Mouse (Mus musculus) heart, adult 2 months (tissue): Measurements from ENCODE around the gene Prtg. TPM values are rescaled to one million over a fixed set of nuclear protein-coding genes. Genes with fewer than 3 reads are reported as not detected.
A peak's percentile ranks its signal among the peaks of the same experiment; 100 is the strongest.

ENCODE experiments used
- DNase-seq, 2 experiments: peaks; one replicate each; pipeline ENCODE4 v3.0.0; 2021
- H3K27ac ChIP-seq: fragments of 200-600 bp; 2 replicates; pipeline ENCODE4 v1.8.1; 2022
- H3K27me3 ChIP-seq: fragments of 200-500 bp; 2 replicates; pipeline ENCODE4 v1.6.1; 2012; ENCODE audit warnings: mild to moderate bottlenecking, low read length, inconsistent platforms, mixed read lengths; ENCODE audit not compliant: control insufficient read depth, insufficient read depth
- H3K36me3 ChIP-seq: fragments of 200-500 bp; 2 replicates; pipeline ENCODE4 v1.6.1; 2012; ENCODE audit warnings: low read length, inconsistent platforms; ENCODE audit not compliant: control insufficient read depth, insufficient read depth
- H3K4me1 ChIP-seq: fragments of 200-500 bp; 2 replicates; pipeline ENCODE4 v1.6.1; 2011; ENCODE audit warnings: low read length; ENCODE audit not compliant: control insufficient read depth, insufficient read depth
- H3K4me3 ChIP-seq: fragments of 200-600 bp; 2 replicates; pipeline ENCODE4 v1.8.1; 2022
- H3K79me2 ChIP-seq: fragments of 200-500 bp; replicated peaks from 2 replicates; pipeline ENCODE4 v1.6.1; 2012; ENCODE audit warnings: mild to moderate bottlenecking, inconsistent platforms, low read length, moderate library complexity, mixed read lengths; ENCODE audit not compliant: control insufficient read depth, insufficient read depth
- H3K9ac ChIP-seq: fragments of 200-500 bp; 2 replicates; pipeline ENCODE4 v1.6.1; 2012; ENCODE audit warnings: low read depth, mild to moderate bottlenecking, control low read depth, inconsistent platforms, low read length, mixed read lengths
- CTCF ChIP-seq: fragments of 200-600 bp; IDR thresholded peaks from 2 replicates; pipeline ENCODE4 v1.8.1; 2022; ENCODE audit warnings: antibody characterized with exemption, mild to moderate bottlenecking, moderate library complexity
- EP300 ChIP-seq: fragments of 200-500 bp; IDR thresholded peaks from 2 replicates; pipeline ENCODE4 v1.6.1; 2011; ENCODE audit warnings: low read depth, low read length, control low read depth; ENCODE audit not compliant: insufficient read depth
- POLR2A ChIP-seq: fragments of 200-500 bp; IDR thresholded peaks from 2 replicates; pipeline ENCODE4 v1.6.1; 2011; ENCODE audit warnings: mild to moderate bottlenecking, low read depth, low read length, control low read depth; ENCODE audit not compliant: insufficient read depth
- WGBS: fragments of 180-500 bp; shearing (Covaris S2); methylation state at CpG from one replicate; pipeline ENCODE4 v1.1.7; 2018; 5-methylcytosine and 5-hydroxymethylcytosine counted together
- intact Hi-C: fragments of 180-260 bp; cut with DNase I; formaldehyde crosslinking; loops from one replicate; pipeline ENCODE4 v1.15.1; 2025
- polyA plus RNA-seq: library from polyadenylated mRNA; depleted of rRNA; stranded (reverse); fragments of >200 nt; gene quantifications from 2 replicates; pipeline ENCODE4 v1.2.3, GENCODE M21; 2012
- total RNA-seq, 2 experiments: library from RNA; stranded (reverse); gene quantifications; 2 replicates each; pipeline ENCODE4 v1.2.3; 2021

Gene Prtg
- total and polyA plus RNA-seq, 3 experiments, result 0.02 to 0.27 (median 0.05) TPM

GRCm38 (mm10) chr9:72879601-72880000 lies 72.9 kb downstream of the Prtg start:
- H3K27ac ChIP-seq, result no peak overlapping the region
- H3K27me3 ChIP-seq, result no peaks in the 10 kb centered on the region
- WGBS, result 93% methylated on average over 3 of the region's 3 CpGs
- no peak for DNase-seq
- no peak overlapping the region for H3K9ac ChIP-seq
- intact Hi-C loops, result no loop called here
- no peak for TF ChIP-seq EP300
- TF ChIP-seq CTCF, result no peak
- TF ChIP-seq POLR2A, result no peak
- H3K4me3 ChIP-seq, result no peak overlapping the region
- peaks cover 4% of the 10 kb centered on the region for H3K36me3 ChIP-seq
- H3K79me2 ChIP-seq, result no peaks in the 10 kb centered on the region
- peaks cover 2% of the 10 kb centered on the region for H3K4me1 ChIP-seq

GRCm38 (mm10) chr9:72880225-72880960 lies 73.7 kb downstream of the Prtg start:
- peak; percentile 28 to 29 for DNase-seq
- 52% methylated on average over 16 of the region's 16 CpGs for WGBS
- TF ChIP-seq CTCF (no peak), EP300 (no peak), POLR2A (no peak)

GRCm38 (mm10) chr9:72881026-72881768 lies 74.5 kb downstream of the Prtg start:
- no peak overlapping the region for H3K9ac ChIP-seq
- peaks cover 2% of the 10 kb centered on the region for H3K4me1 ChIP-seq
- peak overlapping the region; percentile 1 for H3K27ac ChIP-seq
- no peaks in the 10 kb centered on the region for H3K79me2 ChIP-seq
- H3K4me3 ChIP-seq, result peak overlapping the region; percentile 0; the same call in 1 of the 2 replicates
- DNase-seq, result peak; percentile 49 to 74
- TF ChIP-seq CTCF, result no peak
- peak; percentile 23; the same call in 1 of the 2 replicates for TF ChIP-seq EP300
- no peak for TF ChIP-seq POLR2A
- intact Hi-C loops, result loop anchor here (5.0 to 10.0 kb wide), 2 partner anchors 74 to 266 kb away; partner anchors contain the start of gene Prtg
- 11% methylated on average over 15 of the region's 15 CpGs for WGBS
- no peaks in the 10 kb centered on the region for H3K27me3 ChIP-seq
- peaks cover 4% of the 10 kb centered on the region for H3K36me3 ChIP-seq

More at GRCm38 (mm10) chr9:72880225-72880960, 73.7 kb downstream of the Prtg start:
- peaks cover 4% of the 10 kb centered on the region for H3K36me3 ChIP-seq
- intact Hi-C loops, result loop anchor here (5.0 to 10.0 kb wide), 2 partner anchors 73 to 266 kb away; partner anchors contain the start of gene Prtg
- no peaks in the 10 kb centered on the region for H3K79me2 ChIP-seq
- no peaks in the 10 kb centered on the region for H3K27me3 ChIP-seq
- no peak overlapping the region for H3K4me3 ChIP-seq
- H3K4me1 ChIP-seq, result peaks cover 2% of the 10 kb centered on the region
- H3K9ac ChIP-seq, result no peak overlapping the region
- H3K27ac ChIP-seq, result peak overlapping the region; percentile 1; the same call in 1 of the 2 replicates

- H3K27me3 ChIP-seq, result no peaks in the 10 kb centered on the region
- H3K36me3 ChIP-seq, result peaks cover 4% of the 10 kb centered on the region
- 9% methylated on average over 3 of the region's 3 CpGs for WGBS
- peak; percentile 27 to 29 for DNase-seq
- intact Hi-C loops, result loop anchor here (1.0 to 10.0 kb wide), 3 partner anchors 77 to 269 kb away; partner anchors contain the start of gene Prtg
- H3K27ac ChIP-seq, result no peak overlapping the region
- H3K9ac ChIP-seq, result no peak overlapping the region
- no peak for TF ChIP-seq POLR2A
- TF ChIP-seq EP300, result peak; percentile 54; the same call in 1 of the 2 replicates
- peak; percentile 97 for TF ChIP-seq CTCF
- peaks cover 2% of the 10 kb centered on the region for H3K4me1 ChIP-seq
- H3K4me3 ChIP-seq, result no peak overlapping the region
- no peaks in the 10 kb centered on the region for H3K79me2 ChIP-seq
Measured at GRCm38 (mm10) chr9:72883940-72884339, 77.3 kb downstream of the Prtg start.

GRCm38 (mm10) chr9:72889777-72890176 lies 83.1 kb downstream of the Prtg start:
- H3K36me3 ChIP-seq, result no peaks in the 10 kb centered on the region
- H3K9ac ChIP-seq, result no peak overlapping the region
- H3K4me1 ChIP-seq, result no peaks in the 10 kb centered on the region
- no peak overlapping the region for H3K4me3 ChIP-seq
- 67% methylated on average over 1 of the region's 1 CpGs for WGBS
- no peak overlapping the region for H3K27ac ChIP-seq
- TF ChIP-seq EP300, result no peak
- TF ChIP-seq CTCF, result peak; percentile 81
- no peaks in the 10 kb centered on the region for H3K79me2 ChIP-seq
- H3K27me3 ChIP-seq, result no peaks in the 10 kb centered on the region
- DNase-seq, result no peak
- intact Hi-C loops, result loop anchor here (5.0 to 10.0 kb wide), 2 partner anchors 63 to 275 kb away; no protein-coding TSS in a partner anchor
